8 mouse cellular contexts compared by ENCODE assay signal in genomic region chr17:33999341-34000149, GRCm38 (mm10). TPM values are rescaled to one million over a fixed set of nuclear protein-coding genes. Genes with fewer than 3 reads are reported as not detected.
A peak's percentile ranks its signal among the peaks of the same experiment; 100 is the strongest.
DNase-seq lines count a peak whose midpoint lies in the region; ATAC-seq lines count a peak whose summit lies in the region.

No protein-coding gene starts in this region.

- WGBS in heart, embryonic 15.5 days = 2% methylated on average over 86 of the region's 87 CpGs
- WGBS in midbrain, embryonic 12.5 days = 2% methylated on average over 82 of the region's 87 CpGs

- DNase-seq in embryo, embryonic 11 days = peak; percentile 27
- no peak for DNase-seq in embryo, embryonic 10 days (ENCODE audit: low spot score)
- DNase-seq in adrenal gland, postnatal 36 days = peak; percentile 40 to 61
- peak; percentile 51 to 75 for DNase-seq in kidney, postnatal 36 days
- peak; percentile 54 for DNase-seq in thymus, postnatal 4 days
- no peak for DNase-seq in layer of hippocampus, postnatal 36 days

- H3K9me3 ChIP-seq in heart, embryonic 15.5 days (replicated peaks) = no peaks in the 10 kb centered on the region
- H3K9me3 ChIP-seq in midbrain, embryonic 12.5 days = no peaks in the 10 kb centered on the region

- peak overlapping the region; percentile 95 for H3K4me2 ChIP-seq in heart, embryonic 15.5 days
- peak overlapping the region; percentile 85 for H3K4me2 ChIP-seq in midbrain, embryonic 12.5 days (replicated peaks)

- no peak overlapping the region for H3K27ac ChIP-seq in heart, embryonic 15.5 days
- H3K27ac ChIP-seq in midbrain, embryonic 12.5 days (replicated peaks) = no peak overlapping the region

- H3K27me3 ChIP-seq in heart, embryonic 15.5 days = peaks cover 35% of the 10 kb centered on the region
- H3K27me3 ChIP-seq in midbrain, embryonic 12.5 days = peaks cover 40% of the 10 kb centered on the region

- H3K9ac ChIP-seq in heart, embryonic 15.5 days = peak overlapping the region; percentile 63
- peak overlapping the region; percentile 61 for H3K9ac ChIP-seq in midbrain, embryonic 12.5 days (replicated peaks)

- peak; percentile 78 for ATAC-seq in heart, embryonic 15.5 days (replicated peaks; ENCODE audit: insufficient number of reproducible peaks, insufficient read depth, low FRiP score, low read depth)
- ATAC-seq in midbrain, embryonic 12.5 days (ENCODE audit: low FRiP score, low read depth) = peak; percentile 56; the same call in 1 of the 2 replicates

- no peaks in the 10 kb centered on the region for H3K36me3 ChIP-seq in heart, embryonic 15.5 days
- H3K36me3 ChIP-seq in midbrain, embryonic 12.5 days = no peaks in the 10 kb centered on the region

- 0 out of 2 replicates have a peak, but pooled peaks cover 7% of the 10 kb centered on the region for H3K4me1 ChIP-seq in heart, embryonic 15.5 days (replicated peaks)
- peaks cover 11% of the 10 kb centered on the region for H3K4me1 ChIP-seq in midbrain, embryonic 12.5 days

- H3K4me3 ChIP-seq in heart, embryonic 15.5 days = peak overlapping the region; percentile 56
- H3K4me3 ChIP-seq in midbrain, embryonic 12.5 days = peak overlapping the region; percentile 54

RNA-seq across cellular contexts. Expression of gene H2-K1, which starts 0.6 kb away (rescaled TPM):
- 100 to 1,000 TPM; 459 to 574 TPM for total RNA-seq in adrenal gland, postnatal 36 days (2021)
- 37.4 and 80.9 TPM in 2 replicates for polyA plus RNA-seq in heart, embryonic 15.5 days (2015; fragmentation: Nextera tagmentation; extraction: Ambion mirVana)
- 26.8 and 28.4 TPM in 2 replicates for polyA plus RNA-seq in midbrain, embryonic 12.5 days (2016; fragmentation: Nextera tagmentation; extraction: Ambion mirVana)
- total RNA-seq in layer of hippocampus, postnatal 36 days (2021) = 10 to 100 TPM; 16.3 to 16.9 TPM

RNA-seq across cellular contexts. Expression of gene Ring1, which starts 24.9 kb away (rescaled TPM):
- 10 to 100 TPM; 43.8 to 48.3 TPM for total RNA-seq in adrenal gland, postnatal 36 days (2021)
- 15.8 and 20.8 TPM in 2 replicates for polyA plus RNA-seq in heart, embryonic 15.5 days (2015; fragmentation: Nextera tagmentation; extraction: Ambion mirVana)
- polyA plus RNA-seq in midbrain, embryonic 12.5 days (2016; fragmentation: Nextera tagmentation; extraction: Ambion mirVana) = 25.2 and 27.0 TPM in 2 replicates
- 10 to 100 TPM; 39.6 to 42.9 TPM for total RNA-seq in layer of hippocampus, postnatal 36 days (2021)

RNA-seq across cellular contexts. Expression of gene H2-Ke6, which starts 28.3 kb away (rescaled TPM):
- total RNA-seq in adrenal gland, postnatal 36 days (2021) = 100 to 1,000 TPM; 243 to 247 TPM
- 47.4 and 56.2 TPM in 2 replicates for polyA plus RNA-seq in heart, embryonic 15.5 days (2015; fragmentation: Nextera tagmentation; extraction: Ambion mirVana)
- 110 and 131 TPM in 2 replicates for polyA plus RNA-seq in midbrain, embryonic 12.5 days (2016; fragmentation: Nextera tagmentation; extraction: Ambion mirVana)
- 10 to 100 TPM; 60.2 to 61.7 TPM for total RNA-seq in layer of hippocampus, postnatal 36 days (2021)

RNA-seq across cellular contexts. Expression of gene Slc39a7, which starts 31.9 kb away (rescaled TPM):
- total RNA-seq in adrenal gland, postnatal 36 days (2021) = 100 to 1,000 TPM; 165 to 198 TPM
- polyA plus RNA-seq in heart, embryonic 15.5 days (2015; fragmentation: Nextera tagmentation; extraction: Ambion mirVana) = 97.8 and 133 TPM in 2 replicates
- 180 and 184 TPM in 2 replicates for polyA plus RNA-seq in midbrain, embryonic 12.5 days (2016; fragmentation: Nextera tagmentation; extraction: Ambion mirVana)
- total RNA-seq in layer of hippocampus, postnatal 36 days (2021) = 10 to 100 TPM; 88.5 to 92.6 TPM

RNA-seq across cellular contexts. Expression of gene Rxrb, which starts 32.1 kb away (rescaled TPM):
- total RNA-seq in adrenal gland, postnatal 36 days (2021) = 10 to 100 TPM; 53.5 to 55.7 TPM
- 26.8 and 38.5 TPM in 2 replicates for polyA plus RNA-seq in heart, embryonic 15.5 days (2015; fragmentation: Nextera tagmentation; extraction: Ambion mirVana)
- polyA plus RNA-seq in midbrain, embryonic 12.5 days (2016; fragmentation: Nextera tagmentation; extraction: Ambion mirVana) = 68.0 and 68.4 TPM in 2 replicates
- total RNA-seq in layer of hippocampus, postnatal 36 days (2021) = 10 to 100 TPM; 77.8 to 79.2 TPM

Comparison
In these comparisons a context has a peak if more than half of its experiments do, and no peak if none do; other contexts are left out.
1. DNase-seq: peak in embryo, embryonic 11 days (single experiment), adrenal gland, postnatal 36 days (2 of 2), kidney, postnatal 36 days (2 of 2) and thymus, postnatal 4 days (single experiment); none in embryo, embryonic 10 days (single experiment) and layer of hippocampus, postnatal 36 days (0 of 2).
2. RNA of gene H2-K1, which starts 0.6 kb away (total RNA-seq): 459 to 574 TPM in adrenal gland, postnatal 36 days; 16.3 to 16.9 TPM in layer of hippocampus, postnatal 36 days; every median in the first group is over 10 times any median in the second.